Mouse (Mus musculus): ENCODE measurements around the gene Gm20517. TPM values are rescaled to one million over a fixed set of nuclear protein-coding genes. Genes with fewer than 3 reads are reported as not detected.

Gm20517 gene
- polyA plus RNA-seq, 1 experiment from 2014 or later = 2.9 TPM

GRCm38 (mm10) chr17:47702548-47703345 is 91.4 kb downstream of the Gm20517 start:
- H3K9me3 ChIP-seq (ENCODE audit: control insufficient read depth, low read length) = no peaks in the 10 kb centered on the region
- H3K4me2 ChIP-seq (ENCODE audit: low read depth, low read length) = no peak overlapping the region
- H3K4me1 ChIP-seq (ENCODE audit: control insufficient read depth, insufficient read depth, low read length) = no peaks in the 10 kb centered on the region
- H3K4me3 ChIP-seq (ENCODE audit: low read depth, low read length) = no peak overlapping the region
- no peak overlapping the region for H3K27ac ChIP-seq (ENCODE audit: low read depth, low read length)
- no peak for ATAC-seq (ENCODE audit: low read depth)
- WGBS = 42% methylated on average over 28 of the region's 28 CpGs
- peaks cover 9% of the 10 kb centered on the region; the same call in 1 of the 2 replicates for H3K36me3 ChIP-seq (ENCODE audit: control insufficient read depth, insufficient read depth, low read length)
- H3K9ac ChIP-seq (replicated peaks; ENCODE audit: low read depth, low read length) = no peak overlapping the region
- H3K27me3 ChIP-seq (ENCODE audit: control insufficient read depth, insufficient read depth, low read length) = no peaks in the 10 kb centered on the region; the same call in 1 of the 2 replicates

- ATAC-seq (ENCODE audit: low read depth) = no peak
- no peak overlapping the region for H3K4me3 ChIP-seq (ENCODE audit: low read depth, low read length)
- H3K4me2 ChIP-seq (ENCODE audit: low read depth, low read length) = no peak overlapping the region
- H3K27ac ChIP-seq (ENCODE audit: low read depth, low read length) = no peak overlapping the region
- H3K9me3 ChIP-seq (ENCODE audit: control insufficient read depth, low read length) = no peaks in the 10 kb centered on the region
- peaks cover 9% of the 10 kb centered on the region; the same call in 1 of the 2 replicates for H3K36me3 ChIP-seq (ENCODE audit: control insufficient read depth, insufficient read depth, low read length)
- WGBS = 24% methylated on average over 20 of the region's 20 CpGs
- H3K27me3 ChIP-seq (ENCODE audit: control insufficient read depth, insufficient read depth, low read length) = no peaks in the 10 kb centered on the region; the same call in 1 of the 2 replicates
- no peak overlapping the region for H3K9ac ChIP-seq (replicated peaks; ENCODE audit: low read depth, low read length)
- no peaks in the 10 kb centered on the region for H3K4me1 ChIP-seq (ENCODE audit: control insufficient read depth, insufficient read depth, low read length)
These were observed 92.2 kb downstream of the Gm20517 start for GRCm38 (mm10) chr17:47703556-47703955.

GRCm38 (mm10) chr17:47704692-47705091 is 93.3 kb downstream of the Gm20517 start:
- no peak for ATAC-seq (ENCODE audit: low read depth)

GRCm38 (mm10) chr17:47706196-47706595 is 94.8 kb downstream of the Gm20517 start:
- H3K9ac ChIP-seq (replicated peaks; ENCODE audit: low read depth, low read length) = no peak overlapping the region
- no peaks in the 10 kb centered on the region for H3K4me1 ChIP-seq (ENCODE audit: control insufficient read depth, insufficient read depth, low read length)
- 57% methylated on average over 1 of the region's 1 CpGs for WGBS
- no peak overlapping the region for H3K27ac ChIP-seq (ENCODE audit: low read depth, low read length)
- no peak overlapping the region for H3K4me2 ChIP-seq (ENCODE audit: low read depth, low read length)
- H3K27me3 ChIP-seq (ENCODE audit: control insufficient read depth, insufficient read depth, low read length) = no peaks in the 10 kb centered on the region; the same call in 1 of the 2 replicates
- ATAC-seq (ENCODE audit: low read depth) = no peak
- peaks cover 9% of the 10 kb centered on the region; the same call in 1 of the 2 replicates for H3K36me3 ChIP-seq (ENCODE audit: control insufficient read depth, insufficient read depth, low read length)
- no peak overlapping the region for H3K4me3 ChIP-seq (ENCODE audit: low read depth, low read length)
- H3K9me3 ChIP-seq (ENCODE audit: control insufficient read depth, low read length) = no peaks in the 10 kb centered on the region

More at GRCm38 (mm10) chr17:47704692-47705091, 93.3 kb downstream of the Gm20517 start:
- Histone ChIP-seq H3K9me3 (ENCODE audit: control insufficient read depth, low read length) (no peaks in the 10 kb centered on the region), H3K4me1 (ENCODE audit: control insufficient read depth, insufficient read depth, low read length) (no peaks in the 10 kb centered on the region), H3K36me3 (ENCODE audit: control insufficient read depth, insufficient read depth, low read length) (peaks cover 9% of the 10 kb centered on the region; the same call in 1 of the 2 replicates), H3K27me3 (ENCODE audit: control insufficient read depth, insufficient read depth, low read length) (no peaks in the 10 kb centered on the region; the same call in 1 of the 2 replicates), H3K4me2 (ENCODE audit: low read depth, low read length) (no peak overlapping the region), H3K27ac (ENCODE audit: low read depth, low read length) (no peak overlapping the region), H3K9ac (replicated peaks; ENCODE audit: low read depth, low read length) (no peak overlapping the region), H3K4me3 (ENCODE audit: low read depth, low read length) (no peak overlapping the region)
- 74% methylated on average over 4 of the region's 4 CpGs for WGBS

GRCm38 (mm10) chr17:47707961-47708360 is 96.6 kb downstream of the Gm20517 start:
- no peak for ATAC-seq (ENCODE audit: low read depth)
- WGBS = 84% methylated on average over 3 of the region's 3 CpGs
- Histone ChIP-seq H3K4me2 (ENCODE audit: low read depth, low read length) (no peak overlapping the region), H3K4me1 (ENCODE audit: control insufficient read depth, insufficient read depth, low read length) (no peaks in the 10 kb centered on the region), H3K9me3 (ENCODE audit: control insufficient read depth, low read length) (no peaks in the 10 kb centered on the region), H3K27me3 (ENCODE audit: control insufficient read depth, insufficient read depth, low read length) (no peaks in the 10 kb centered on the region), H3K9ac (replicated peaks; ENCODE audit: low read depth, low read length) (no peak overlapping the region), H3K4me3 (ENCODE audit: low read depth, low read length) (no peak overlapping the region), H3K27ac (ENCODE audit: low read depth, low read length) (no peak overlapping the region), H3K36me3 (ENCODE audit: control insufficient read depth, insufficient read depth, low read length) (0 out of 2 replicates have a peak, but pooled peaks cover 4% of the 10 kb centered on the region)

- Histone ChIP-seq H3K27me3 (ENCODE audit: control insufficient read depth, insufficient read depth, low read length) (no peaks in the 10 kb centered on the region), H3K36me3 (ENCODE audit: control insufficient read depth, insufficient read depth, low read length) (no peaks in the 10 kb centered on the region), H3K4me2 (ENCODE audit: low read depth, low read length) (no peak overlapping the region), H3K4me1 (ENCODE audit: control insufficient read depth, insufficient read depth, low read length) (no peaks in the 10 kb centered on the region), H3K27ac (ENCODE audit: low read depth, low read length) (no peak overlapping the region), H3K9ac (replicated peaks; ENCODE audit: low read depth, low read length) (no peak overlapping the region), H3K4me3 (ENCODE audit: low read depth, low read length) (no peak overlapping the region), H3K9me3 (ENCODE audit: control insufficient read depth, low read length) (no peaks in the 10 kb centered on the region)
- ATAC-seq (ENCODE audit: low read depth) = no peak
- 86% methylated on average over 4 of the region's 4 CpGs for WGBS
These were observed 97.6 kb downstream of the Gm20517 start for GRCm38 (mm10) chr17:47708972-47709371.

GRCm38 (mm10) chr17:47710036-47710435 is 98.6 kb downstream of the Gm20517 start:
- Histone ChIP-seq H3K4me2 (ENCODE audit: low read depth, low read length) (no peak overlapping the region), H3K36me3 (ENCODE audit: control insufficient read depth, insufficient read depth, low read length) (no peaks in the 10 kb centered on the region), H3K4me1 (ENCODE audit: control insufficient read depth, insufficient read depth, low read length) (no peaks in the 10 kb centered on the region), H3K27ac (ENCODE audit: low read depth, low read length) (no peak overlapping the region), H3K9ac (replicated peaks; ENCODE audit: low read depth, low read length) (no peak overlapping the region), H3K4me3 (ENCODE audit: low read depth, low read length) (no peak overlapping the region), H3K27me3 (ENCODE audit: control insufficient read depth, insufficient read depth, low read length) (no peaks in the 10 kb centered on the region), H3K9me3 (ENCODE audit: control insufficient read depth, low read length) (no peaks in the 10 kb centered on the region)
- 76% methylated on average over 3 of the region's 3 CpGs for WGBS
- no peak for ATAC-seq (ENCODE audit: low read depth)

- H3K9ac ChIP-seq (replicated peaks; ENCODE audit: low read depth, low read length) = no peak overlapping the region
- H3K9me3 ChIP-seq (ENCODE audit: control insufficient read depth, low read length) = no peaks in the 10 kb centered on the region
- no peak overlapping the region for H3K4me3 ChIP-seq (ENCODE audit: low read depth, low read length)
- H3K4me1 ChIP-seq (ENCODE audit: control insufficient read depth, insufficient read depth, low read length) = no peaks in the 10 kb centered on the region
- no peak overlapping the region for H3K27ac ChIP-seq (ENCODE audit: low read depth, low read length)
- no peak overlapping the region for H3K4me2 ChIP-seq (ENCODE audit: low read depth, low read length)
- WGBS = 80% methylated on average over 6 of the region's 6 CpGs
- no peak for ATAC-seq (ENCODE audit: low read depth)
- no peaks in the 10 kb centered on the region for H3K27me3 ChIP-seq (ENCODE audit: control insufficient read depth, insufficient read depth, low read length)
- no peaks in the 10 kb centered on the region for H3K36me3 ChIP-seq (ENCODE audit: control insufficient read depth, insufficient read depth, low read length)
These were observed 100.5 kb downstream of the Gm20517 start for GRCm38 (mm10) chr17:47711883-47712282.

GRCm38 (mm10) chr17:47712889-47713571 is 101.6 kb downstream of the Gm20517 start:
- H3K27me3 ChIP-seq (ENCODE audit: control insufficient read depth, insufficient read depth, low read length) = no peaks in the 10 kb centered on the region
- no peaks in the 10 kb centered on the region for H3K36me3 ChIP-seq (ENCODE audit: control insufficient read depth, insufficient read depth, low read length)
- 55% methylated on average over 9 of the region's 22 CpGs for WGBS
- H3K4me1 ChIP-seq (ENCODE audit: control insufficient read depth, insufficient read depth, low read length) = no peaks in the 10 kb centered on the region
- H3K9me3 ChIP-seq (ENCODE audit: control insufficient read depth, low read length) = no peaks in the 10 kb centered on the region
- H3K27ac ChIP-seq (ENCODE audit: low read depth, low read length) = no peak overlapping the region
- ATAC-seq (ENCODE audit: low read depth) = no peak
- no peak overlapping the region for H3K4me3 ChIP-seq (ENCODE audit: low read depth, low read length)
- H3K4me2 ChIP-seq (ENCODE audit: low read depth, low read length) = no peak overlapping the region
- no peak overlapping the region for H3K9ac ChIP-seq (replicated peaks; ENCODE audit: low read depth, low read length)
